Comparison of ENCODE assay signal across 16 mouse cellular contexts in the genomic region with DNA sequence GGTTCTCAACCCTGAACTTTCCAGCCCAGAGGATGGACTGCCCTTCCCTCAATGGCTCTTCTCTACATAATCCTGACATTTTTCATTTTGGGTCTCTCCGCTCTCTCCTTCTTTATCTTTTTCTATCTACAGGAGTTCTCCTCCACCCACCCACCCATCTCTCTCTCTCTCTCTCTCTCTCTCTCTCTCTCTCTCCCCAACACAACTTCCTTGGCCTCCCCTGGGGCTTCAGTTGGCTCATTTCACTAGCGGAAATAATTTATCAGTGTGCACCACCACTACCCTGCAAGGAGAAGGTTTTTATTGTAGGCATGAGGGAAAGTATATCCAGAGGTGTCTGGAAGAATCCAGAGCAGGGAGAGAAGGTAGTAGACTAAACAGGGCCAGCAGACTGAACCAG.
"Had no signal": no experiment of that assay in that cellular context is flagged by ENCODE, and none has a peak within 500 bp of the region (broad histone marks: within the 10 kb centered on the region; RNA-seq: fewer than 3 reads in every experiment).

No protein-coding gene starts in this region.

- H3K9ac ChIP-seq: neural tube, embryonic 13.5 days; neural tube, embryonic 15.5 days; stomach, embryonic 15.5 days had no signal

- H3K27ac ChIP-seq: neural tube, embryonic 13.5 days; neural tube, embryonic 15.5 days; stomach, embryonic 15.5 days; stomach, postnatal 0 days had no signal

- H3K27me3 ChIP-seq: neural tube, embryonic 13.5 days; neural tube, embryonic 15.5 days; stomach, embryonic 15.5 days had no signal

- H3K36me3 ChIP-seq: neural tube, embryonic 13.5 days; neural tube, embryonic 15.5 days; stomach, embryonic 15.5 days had no signal

- H3K9me3 ChIP-seq: neural tube, embryonic 13.5 days; neural tube, embryonic 15.5 days; stomach, embryonic 15.5 days had no signal

- DNase-seq: retina, postnatal 1 day; right cerebral cortex, adult 18-20 months; right cerebral cortex, postnatal 14 days; right cerebral cortex, postnatal 25 days; right cerebral cortex, postnatal 4 days; spleen, adult 18-20 months; thymus, adult 18-20 months; thymus, adult 2 months; thymus, postnatal 14 days; thymus, postnatal 25 days; thymus, postnatal 36 days; thymus, postnatal 4 days had no signal

- H3K4me1 ChIP-seq: neural tube, embryonic 13.5 days; neural tube, embryonic 15.5 days; stomach, embryonic 15.5 days had no signal

- H3K4me3 ChIP-seq: neural tube, embryonic 13.5 days; neural tube, embryonic 15.5 days; stomach, embryonic 15.5 days had no signal

- H3K4me2 ChIP-seq: neural tube, embryonic 13.5 days; neural tube, embryonic 15.5 days; stomach, embryonic 15.5 days had no signal
